Mouse (Mus musculus) midbrain, embryonic 11.5 days (tissue): ENCODE data around the gene Trim2. TPM values are rescaled to one million over a fixed set of nuclear protein-coding genes. Genes with fewer than 3 reads are reported as not detected.
A peak's percentile ranks its signal among the peaks of the same experiment; 100 is the strongest.

Experiments used
- ATAC-seq: fragments of 200-750 bp; cut with Nextera tagmentation; 2 replicates; pipeline ENCODE4 v1.8.0; 2017; ENCODE audit warnings: moderate TSS enrichment, moderate library complexity; ENCODE audit not compliant: low FRiP score
- DNase-seq: peaks from one replicate; pipeline ENCODE4 v3.0.0; 2015; ENCODE audit warnings: low spot score; ENCODE audit errors: missing footprints
- H3K27ac ChIP-seq: fragments of 300-500 bp; sonication (generic); 2 replicates; pipeline ENCODE4 v1.5.1; 2014; ENCODE audit warnings: low read depth, low read length
- H3K27me3 ChIP-seq: fragments of 300-500 bp; sonication (generic); 2 replicates; pipeline ENCODE4 v1.6.1; 2014; ENCODE audit warnings: mild to moderate bottlenecking, low read length, moderate library complexity, mixed read lengths; ENCODE audit not compliant: control insufficient read depth, insufficient read depth
- H3K36me3 ChIP-seq: fragments of 300-500 bp; sonication (generic); 2 replicates; pipeline ENCODE4 v1.6.1; 2014; ENCODE audit warnings: mild to moderate bottlenecking, low read length, moderate library complexity, mixed read lengths; ENCODE audit not compliant: control insufficient read depth, insufficient read depth
- H3K4me1 ChIP-seq: fragments of 300-500 bp; sonication (generic); 2 replicates; pipeline ENCODE4 v1.6.1; 2014; ENCODE audit warnings: low read length; ENCODE audit not compliant: control insufficient read depth, insufficient read depth
- H3K4me2 ChIP-seq: fragments of 300-500 bp; sonication (generic); 2 replicates; pipeline ENCODE4 v1.6.1; 2014; ENCODE audit warnings: mild to moderate bottlenecking, moderate library complexity
- H3K4me3 ChIP-seq: fragments of 300-500 bp; sonication (generic); 2 replicates; pipeline ENCODE4 v1.5.1; 2014; ENCODE audit warnings: low read depth, low read length
- H3K9ac ChIP-seq: fragments of 300-500 bp; sonication (generic); 2 replicates; pipeline ENCODE4 v1.6.1; 2014; ENCODE audit warnings: low read length
- H3K9me3 ChIP-seq: fragments of 300-500 bp; sonication (generic); 2 replicates; pipeline ENCODE4 v1.6.1; 2016; ENCODE audit warnings: low read length; ENCODE audit not compliant: control insufficient read depth
- WGBS: fragments of 180-500 bp; shearing (Covaris S2); extraction: QIAGEN DNeasy Blood & Tissue Kit; methylation state at CpG from one replicate; pipeline ENCODE4 v1.1.7; 2014; 5-methylcytosine and 5-hydroxymethylcytosine counted together
- polyA plus RNA-seq: library from polyadenylated mRNA; unstranded; fragments of >200 nt; fragmentation: Nextera tagmentation; extraction: Ambion mirVana; gene quantifications from 2 replicates; pipeline ENCODE4 v1.2.1, GENCODE M21; 2014

Gene Trim2
- polyA plus RNA-seq, 1 experiment from 2014 or later: 128 TPM

GRCm38 (mm10) chr3:84208917-84209513 lies 97.7 kb downstream of the Trim2 start:
- 94% methylated on average over 7 of the region's 7 CpGs for WGBS
- Histone ChIP-seq H3K9ac (no peak overlapping the region), H3K4me1 (peaks cover 3% of the 10 kb centered on the region), H3K27ac (no peak overlapping the region), H3K9me3 (no peaks in the 10 kb centered on the region), H3K4me3 (no peak overlapping the region), H3K27me3 (no peaks in the 10 kb centered on the region), H3K36me3 (peaks cover 12% of the 10 kb centered on the region), H3K4me2 (no peak overlapping the region)
- ATAC-seq (no peak), DNase-seq (no peak)

GRCm38 (mm10) chr3:84208475-84208874 lies 98.2 kb downstream of the Trim2 start:
- Histone ChIP-seq H3K4me2 (no peak overlapping the region), H3K4me3 (no peak overlapping the region), H3K36me3 (peaks cover 12% of the 10 kb centered on the region), H3K27ac (no peak overlapping the region), H3K9ac (no peak overlapping the region), H3K27me3 (no peaks in the 10 kb centered on the region), H3K9me3 (no peaks in the 10 kb centered on the region), H3K4me1 (peaks cover 3% of the 10 kb centered on the region)
- 97% methylated on average over 7 of the region's 7 CpGs for WGBS
- no peak for DNase-seq
- ATAC-seq: no peak

GRCm38 (mm10) chr3:84207366-84207765 lies 99.3 kb downstream of the Trim2 start:
- Histone ChIP-seq H3K9me3 (no peaks in the 10 kb centered on the region), H3K27me3 (no peaks in the 10 kb centered on the region), H3K4me1 (peaks cover 3% of the 10 kb centered on the region), H3K4me2 (no peak overlapping the region), H3K27ac (no peak overlapping the region), H3K36me3 (peaks cover 12% of the 10 kb centered on the region), H3K4me3 (no peak overlapping the region), H3K9ac (no peak overlapping the region)
- ATAC-seq: no peak
- DNase-seq: no peak
- 74% methylated on average over 2 of the region's 2 CpGs for WGBS

GRCm38 (mm10) chr3:84206106-84206505 lies 100.6 kb downstream of the Trim2 start:
- ATAC-seq (no peak), DNase-seq (no peak)
- Histone ChIP-seq H3K9me3 (no peaks in the 10 kb centered on the region), H3K4me3 (no peak overlapping the region), H3K4me2 (no peak overlapping the region), H3K36me3 (peaks cover 12% of the 10 kb centered on the region), H3K27ac (no peak overlapping the region), H3K9ac (no peak overlapping the region), H3K27me3 (no peaks in the 10 kb centered on the region), H3K4me1 (peaks cover 1% of the 10 kb centered on the region)
- WGBS: 96% methylated on average over 3 of the region's 3 CpGs

GRCm38 (mm10) chr3:84205650-84206049 lies 101.0 kb downstream of the Trim2 start:
- ATAC-seq (no peak), DNase-seq (no peak)
- peaks cover 12% of the 10 kb centered on the region for H3K36me3 ChIP-seq
- H3K9ac ChIP-seq: no peak overlapping the region
- H3K9me3 ChIP-seq: no peaks in the 10 kb centered on the region
- no peak overlapping the region for H3K4me3 ChIP-seq
- H3K4me1 ChIP-seq: no peaks in the 10 kb centered on the region
- H3K27me3 ChIP-seq: no peaks in the 10 kb centered on the region
- WGBS: 93% methylated on average over 6 of the region's 6 CpGs
- no peak overlapping the region for H3K4me2 ChIP-seq
- no peak overlapping the region for H3K27ac ChIP-seq

GRCm38 (mm10) chr3:84204640-84205039 lies 102.0 kb downstream of the Trim2 start:
- ATAC-seq: no peak
- no peak overlapping the region for H3K4me2 ChIP-seq
- H3K27me3 ChIP-seq: no peaks in the 10 kb centered on the region
- H3K4me3 ChIP-seq: no peak overlapping the region
- H3K4me1 ChIP-seq: no peaks in the 10 kb centered on the region
- WGBS: 91% methylated on average over 5 of the region's 5 CpGs
- no peaks in the 10 kb centered on the region for H3K9me3 ChIP-seq
- no peak overlapping the region for H3K9ac ChIP-seq
- peaks cover 15% of the 10 kb centered on the region for H3K36me3 ChIP-seq
- H3K27ac ChIP-seq: no peak overlapping the region
- no peak for DNase-seq

GRCm38 (mm10) chr3:84200559-84201420 lies 105.9 kb downstream of the Trim2 start:
- peak; percentile 88 for DNase-seq
- WGBS: 82% methylated on average over 13 of the region's 13 CpGs

GRCm38 (mm10) chr3:84199516-84199915 lies 107.2 kb downstream of the Trim2 start:
- no peak overlapping the region for H3K9ac ChIP-seq
- no peak overlapping the region for H3K4me2 ChIP-seq
- no peaks in the 10 kb centered on the region for H3K9me3 ChIP-seq
- WGBS: 95% methylated on average over 9 of the region's 9 CpGs
- no peaks in the 10 kb centered on the region for H3K4me1 ChIP-seq
- DNase-seq (peak; percentile 88), ATAC-seq (no peak)
- no peak overlapping the region for H3K4me3 ChIP-seq
- H3K27me3 ChIP-seq: no peaks in the 10 kb centered on the region
- peaks cover 6% of the 10 kb centered on the region; the same call in 1 of the 2 replicates for H3K36me3 ChIP-seq
- no peak overlapping the region for H3K27ac ChIP-seq

More at GRCm38 (mm10) chr3:84200559-84201420, 105.9 kb downstream of the Trim2 start:
- H3K9ac ChIP-seq: no peak overlapping the region
- H3K27me3 ChIP-seq: no peaks in the 10 kb centered on the region
- H3K4me2 ChIP-seq: no peak overlapping the region
- H3K36me3 ChIP-seq: peaks cover 9% of the 10 kb centered on the region; the same call in 1 of the 2 replicates
- no peak overlapping the region; the same call in 1 of the 2 replicates for H3K27ac ChIP-seq
- H3K9me3 ChIP-seq: no peaks in the 10 kb centered on the region
- H3K4me1 ChIP-seq: no peaks in the 10 kb centered on the region
- ATAC-seq: peak; percentile 70
- H3K4me3 ChIP-seq: no peak overlapping the region

- H3K27ac ChIP-seq: no peak overlapping the region
- H3K27me3 ChIP-seq: no peaks in the 10 kb centered on the region
- H3K4me3 ChIP-seq: no peak overlapping the region
- H3K4me2 ChIP-seq: no peak overlapping the region
- H3K9me3 ChIP-seq: no peaks in the 10 kb centered on the region
- peaks cover 6% of the 10 kb centered on the region; the same call in 1 of the 2 replicates for H3K36me3 ChIP-seq
- no peak overlapping the region for H3K9ac ChIP-seq
- WGBS: 94% methylated on average over 3 of the region's 3 CpGs
- DNase-seq (no peak), ATAC-seq (no peak)
- H3K4me1 ChIP-seq: no peaks in the 10 kb centered on the region
Measured at GRCm38 (mm10) chr3:84198229-84198628, 108.4 kb downstream of the Trim2 start.
